Mouse (Mus musculus) embryo, embryonic 11.5 days (tissue): ENCODE data around the gene Cdk17.
A peak's percentile ranks its signal among the peaks of the same experiment; 100 is the strongest.

Experiments
- DNase-seq: peaks from one replicate; pipeline ENCODE4 v3.0.0-alpha.2; 2012; ENCODE audit warnings: low read depth, low spot score

The Cdk17 gene

DNA sequence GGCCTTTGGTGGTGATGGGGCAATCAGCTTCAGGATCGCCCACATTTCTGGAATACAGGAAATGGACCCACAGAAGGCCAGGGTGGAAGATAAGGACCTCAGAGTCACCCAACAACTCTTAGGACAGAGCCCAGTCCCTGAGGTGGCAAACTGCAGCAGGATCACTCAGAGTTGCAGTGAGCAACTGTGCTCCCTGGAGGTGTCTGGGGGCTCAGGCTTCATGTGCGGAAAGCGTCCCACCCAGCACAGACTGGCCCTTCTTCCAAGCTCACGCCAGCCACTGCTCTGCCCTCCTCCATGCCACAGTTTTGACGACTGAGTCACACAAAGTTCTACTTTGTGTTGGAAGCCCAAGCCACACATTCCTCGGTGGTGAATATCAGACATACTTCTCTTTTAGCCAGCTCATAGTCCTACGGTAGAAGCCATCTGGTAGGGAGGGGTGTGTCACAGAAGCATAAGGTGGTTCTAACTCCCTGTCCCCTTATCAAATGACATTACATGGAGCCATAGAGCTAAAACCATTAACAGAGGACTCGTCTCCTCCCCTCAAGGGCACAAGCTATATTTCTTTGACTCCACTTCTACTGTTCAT, 127.0 kb downstream of the Cdk17 start:
- DNase-seq = no peak

DNA sequence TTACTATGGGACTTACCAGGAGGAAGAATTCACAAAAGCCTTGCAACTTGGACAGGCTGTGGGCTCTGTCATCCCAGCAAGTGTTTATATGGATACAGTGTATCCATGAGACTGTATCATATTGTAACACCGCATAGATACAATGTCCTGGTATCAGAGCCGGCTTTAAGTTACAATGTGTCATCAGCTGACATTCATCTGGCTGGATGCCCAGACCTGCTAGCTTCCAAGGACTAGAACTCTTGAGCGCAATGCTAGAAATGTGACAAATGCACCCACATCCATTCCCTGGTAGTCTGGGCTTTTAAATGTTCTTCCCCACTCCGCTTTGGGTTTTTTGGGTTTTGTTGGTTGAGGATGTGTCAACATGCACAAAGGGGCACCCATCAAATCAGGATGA, 127.7 kb downstream of the Cdk17 start:
- no peak for DNase-seq

DNA sequence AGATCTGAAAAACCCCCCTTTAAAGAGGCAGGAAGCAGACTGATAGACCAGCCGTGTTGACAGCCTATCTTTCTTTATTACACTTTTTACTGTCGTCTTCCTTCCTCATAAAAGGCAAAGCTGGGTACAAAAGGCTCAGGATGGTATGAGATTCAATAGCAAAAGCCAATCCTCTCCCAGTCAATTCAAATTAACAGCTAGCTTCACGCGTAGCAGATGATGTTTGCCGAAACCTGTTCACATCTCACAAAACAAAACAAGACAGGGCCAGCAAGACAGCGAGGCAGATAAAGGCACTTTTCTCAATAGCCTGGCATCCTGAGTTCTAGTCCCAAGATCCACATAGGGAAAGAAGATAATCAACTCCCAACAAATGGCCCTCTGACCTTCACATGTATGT, 128.7 kb downstream of the Cdk17 start:
- no peak for DNase-seq

DNA sequence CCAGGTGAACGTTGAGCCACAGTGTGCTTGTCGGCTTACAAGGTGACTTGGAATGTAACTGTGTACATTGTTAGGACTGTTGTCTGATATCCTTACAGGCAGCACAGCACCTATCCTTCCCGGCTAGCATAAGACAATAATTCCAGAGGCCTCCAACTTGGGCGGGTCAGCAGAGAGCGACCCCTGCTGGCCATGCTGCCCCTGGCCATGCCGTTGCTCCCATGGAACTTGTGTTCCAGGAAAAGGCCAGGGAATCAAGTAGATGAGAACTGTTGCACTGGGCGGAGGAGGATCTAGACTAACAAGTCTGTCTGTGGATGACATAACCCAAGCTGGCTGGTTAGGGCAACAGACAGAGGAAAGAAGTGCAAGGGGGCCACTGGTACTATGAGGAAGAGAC, 130.7 kb downstream of the Cdk17 start:
- no peak for DNase-seq

DNA sequence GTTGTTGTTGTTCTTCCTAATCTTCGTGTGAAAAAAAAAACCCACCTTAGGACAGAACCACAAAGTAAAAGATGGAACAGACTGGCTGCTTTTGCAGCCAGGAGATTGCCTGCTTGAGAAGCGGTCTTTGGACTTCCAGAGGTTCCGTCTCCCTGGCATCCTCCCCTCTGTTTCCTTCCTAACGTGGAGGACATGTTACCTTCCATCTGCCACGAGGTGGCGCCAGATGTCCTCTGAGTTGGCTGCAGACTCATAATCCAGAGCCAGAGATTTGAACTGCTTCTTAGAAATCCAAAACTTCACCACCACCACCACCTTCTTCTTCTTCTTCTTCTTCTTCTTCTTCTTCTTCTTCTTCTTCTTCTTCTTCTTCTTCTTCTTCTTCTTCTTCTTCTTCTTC, 131.2 kb downstream of the Cdk17 start:
- DNase-seq = peak; percentile 80

DNA sequence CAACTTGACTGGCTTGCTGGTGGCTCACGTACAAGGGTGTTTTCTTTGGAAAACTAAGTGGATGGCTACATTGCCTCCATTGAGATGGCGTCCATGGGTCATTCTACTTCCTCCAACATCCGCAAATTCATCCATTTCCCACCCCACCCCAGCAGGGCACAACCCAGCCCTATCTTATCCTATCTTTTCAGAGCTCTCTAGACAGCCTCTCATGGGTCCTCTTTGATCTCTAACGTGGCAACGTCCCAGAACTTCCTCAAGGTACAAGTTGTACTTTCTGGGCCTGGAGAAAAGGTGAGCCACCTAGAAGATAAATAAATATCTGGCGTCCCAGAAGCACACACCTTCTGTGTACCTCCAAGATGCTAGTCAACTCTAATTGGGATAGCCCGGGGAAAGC, 132.9 kb downstream of the Cdk17 start:
- DNase-seq = no peak

DNA sequence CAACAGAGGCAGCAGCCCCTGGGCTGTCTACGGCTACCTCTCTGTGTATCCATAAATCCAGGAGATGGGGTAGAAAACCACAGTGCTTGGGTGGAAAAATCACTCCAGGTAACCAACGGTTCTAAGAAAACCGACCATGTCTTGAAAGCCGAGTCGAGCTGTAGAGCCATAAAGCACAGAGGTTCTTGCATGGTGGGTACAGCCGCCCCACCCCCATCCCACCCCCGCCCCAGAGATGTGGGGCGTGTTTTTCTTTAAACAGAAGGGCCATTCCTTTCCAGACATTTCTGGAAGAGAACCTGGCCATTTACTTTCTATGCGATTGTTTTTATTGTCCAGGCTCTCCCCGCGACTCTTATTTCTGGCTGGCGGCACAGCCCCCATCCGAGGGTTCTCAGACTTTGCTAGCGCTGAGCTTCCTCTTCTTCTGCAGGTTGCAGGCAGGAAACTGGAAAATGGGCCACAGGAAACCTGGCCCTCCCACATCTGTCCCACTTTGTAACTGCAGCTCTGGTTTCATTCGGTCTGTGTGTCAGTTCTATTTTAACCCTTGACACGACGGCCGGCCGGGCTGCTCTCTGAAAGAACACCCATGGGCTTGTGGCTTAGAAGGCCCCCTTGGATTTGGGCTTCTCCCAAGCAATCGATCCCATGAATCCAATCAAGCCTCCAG, 134.0 kb downstream of the Cdk17 start:
- DNase-seq = no peak

DNA sequence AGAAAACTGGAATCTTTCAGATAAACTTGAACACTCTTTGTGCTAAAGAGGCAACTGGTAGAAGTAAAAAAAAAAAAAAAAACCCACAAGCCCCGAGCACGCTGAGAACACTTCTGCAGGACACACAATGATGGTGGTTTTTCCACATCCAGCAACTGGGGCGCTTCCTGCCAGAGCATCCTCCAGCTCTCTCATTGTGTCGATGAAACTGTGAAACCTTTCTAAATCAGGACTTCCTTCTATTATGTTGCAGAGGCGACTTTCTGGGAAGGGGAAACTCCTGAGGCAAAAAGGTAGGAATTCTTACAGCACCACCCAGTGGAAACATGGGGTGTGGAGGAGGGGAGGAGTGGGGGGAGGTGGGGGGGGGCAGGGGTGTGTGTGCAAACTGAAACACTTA, 137.1 kb downstream of the Cdk17 start:
- no peak for DNase-seq

DNA sequence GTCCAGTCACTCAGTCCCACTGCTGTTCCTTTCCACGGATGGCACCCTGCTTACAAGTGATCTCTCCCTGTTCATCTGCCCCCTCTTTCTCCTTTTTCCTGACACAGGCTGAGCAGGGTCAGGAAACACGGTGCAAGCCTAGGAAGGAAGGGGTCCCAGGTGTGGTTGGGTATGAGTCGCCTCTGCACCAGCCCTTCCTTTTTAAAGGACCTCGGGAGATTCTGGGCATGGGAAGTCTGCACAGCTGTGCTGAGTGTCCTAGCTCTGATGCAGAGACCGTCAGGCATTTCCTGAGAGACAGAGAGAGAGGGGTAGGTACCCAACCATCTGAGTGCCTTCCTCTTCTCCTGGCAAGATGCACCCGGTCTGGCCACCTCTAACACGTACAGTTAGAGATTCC, 137.5 kb downstream of the Cdk17 start:
- DNase-seq = no peak

DNA sequence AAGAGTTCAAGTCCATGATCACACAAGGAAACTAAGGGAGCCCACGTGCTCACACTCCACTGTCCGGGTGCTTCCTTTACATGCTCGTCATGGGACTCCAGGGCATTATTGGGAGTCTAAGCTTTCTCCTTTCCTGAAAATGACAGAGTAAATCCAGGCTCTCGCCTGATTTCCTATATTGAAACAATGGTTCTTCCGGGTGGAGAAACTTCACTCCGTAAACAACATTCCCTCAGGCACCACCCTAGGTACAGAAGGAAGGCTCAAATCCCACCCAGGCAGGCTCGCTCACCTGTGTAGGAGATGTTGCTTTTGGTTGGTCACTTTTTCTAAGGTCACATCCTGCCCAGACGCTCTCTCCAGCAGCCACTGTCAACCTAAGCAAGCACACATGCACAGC, 141.2 kb downstream of the Cdk17 start:
- no peak for DNase-seq

DNA sequence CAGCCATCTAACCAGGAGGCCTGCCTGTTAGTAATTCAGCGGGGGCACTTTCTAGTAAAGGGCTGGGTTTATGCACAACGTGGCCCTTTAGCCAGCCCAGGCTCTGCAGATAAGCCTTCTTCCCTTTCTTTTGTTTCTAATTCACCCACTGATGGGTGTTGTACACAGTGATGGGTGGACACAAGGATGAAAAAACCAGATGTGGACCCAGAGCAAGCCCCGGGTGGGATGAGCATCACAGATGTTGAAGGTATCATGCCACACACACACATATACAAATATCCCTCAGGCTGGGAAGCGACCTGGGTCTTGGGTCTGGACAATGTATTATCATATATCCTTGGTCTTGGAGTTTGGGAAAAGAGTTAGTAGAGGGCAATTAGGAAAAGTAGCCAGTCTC, 142.6 kb downstream of the Cdk17 start:
- no peak for DNase-seq

DNA sequence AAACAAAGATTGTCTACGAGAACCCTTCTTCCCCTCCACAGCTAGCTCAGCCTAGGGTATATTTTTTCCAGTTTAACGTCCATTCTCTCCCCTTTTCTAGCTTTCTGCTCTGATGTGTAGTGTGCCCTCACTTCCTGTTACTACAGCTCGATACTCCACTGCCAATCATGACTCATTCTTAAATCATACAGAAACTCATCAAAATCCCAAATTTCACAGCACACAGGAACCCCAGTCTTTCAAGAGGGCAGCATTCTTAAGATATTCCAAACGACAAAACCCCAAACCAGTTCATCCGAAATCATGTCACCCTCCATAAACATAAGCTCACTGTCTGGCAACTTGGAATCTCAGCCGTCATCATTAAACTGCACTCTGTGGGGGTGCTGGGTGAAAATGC, 145.3 kb downstream of the Cdk17 start:
- DNase-seq = no peak

DNA sequence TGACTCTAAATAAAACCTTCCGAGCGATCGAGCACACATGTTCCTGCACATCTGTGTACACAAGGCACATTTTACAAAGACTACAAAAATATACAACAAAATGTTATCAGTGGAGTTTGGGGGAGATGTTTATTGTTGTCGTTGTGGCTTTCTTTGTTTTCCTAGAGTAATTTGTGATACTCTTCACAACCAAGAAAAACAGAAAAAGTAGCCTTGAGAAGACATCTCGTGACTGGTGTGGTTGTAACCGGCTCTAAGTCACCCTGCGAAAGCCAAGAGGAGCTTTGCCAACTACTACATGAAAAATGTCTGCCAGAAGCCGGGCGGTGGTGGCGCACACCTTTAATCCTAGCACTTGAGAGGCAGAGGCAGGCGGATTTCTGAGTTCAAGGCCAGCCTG, 145.7 kb downstream of the Cdk17 start:
- no peak for DNase-seq

DNA sequence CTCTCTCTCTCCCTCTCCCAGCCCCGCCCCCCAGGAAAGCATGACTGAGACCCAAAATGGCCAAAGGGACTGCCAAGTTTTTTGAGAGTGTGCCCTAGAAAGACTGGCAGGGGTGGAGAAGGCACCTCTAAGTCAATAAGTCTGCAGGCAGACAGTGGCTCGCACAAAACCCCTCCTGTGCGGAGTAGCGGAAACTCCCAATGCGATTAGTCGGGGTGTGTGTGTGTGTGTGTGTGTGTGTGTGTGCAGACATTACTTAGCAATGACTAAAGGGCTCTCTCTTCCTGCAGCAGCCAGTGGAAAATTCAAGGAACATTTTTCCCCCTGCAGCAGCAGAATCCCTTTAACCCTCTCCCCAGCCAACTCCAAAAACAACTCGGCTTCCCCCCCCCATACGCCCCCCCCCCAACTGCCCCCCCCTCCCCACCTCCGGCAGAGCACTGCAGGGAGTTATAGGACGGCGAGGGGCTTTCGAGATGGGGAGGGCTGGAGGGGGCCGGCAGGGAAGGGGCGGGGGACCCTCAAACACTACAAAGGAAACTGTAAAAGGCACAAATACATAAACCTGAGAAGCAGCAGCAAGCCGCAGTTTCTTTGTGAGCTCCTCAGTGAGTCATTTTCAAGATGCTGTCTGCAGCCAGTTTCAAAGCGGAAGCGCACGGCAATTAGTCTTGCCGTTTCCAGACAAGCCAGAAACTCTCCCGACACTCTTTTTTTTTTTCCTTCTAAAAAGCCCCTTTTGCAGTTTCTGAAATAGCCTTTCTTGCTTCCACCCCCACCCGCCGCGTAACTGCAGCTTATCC, 148.7 kb downstream of the Cdk17 start:
- DNase-seq = peak; percentile 46

DNA sequence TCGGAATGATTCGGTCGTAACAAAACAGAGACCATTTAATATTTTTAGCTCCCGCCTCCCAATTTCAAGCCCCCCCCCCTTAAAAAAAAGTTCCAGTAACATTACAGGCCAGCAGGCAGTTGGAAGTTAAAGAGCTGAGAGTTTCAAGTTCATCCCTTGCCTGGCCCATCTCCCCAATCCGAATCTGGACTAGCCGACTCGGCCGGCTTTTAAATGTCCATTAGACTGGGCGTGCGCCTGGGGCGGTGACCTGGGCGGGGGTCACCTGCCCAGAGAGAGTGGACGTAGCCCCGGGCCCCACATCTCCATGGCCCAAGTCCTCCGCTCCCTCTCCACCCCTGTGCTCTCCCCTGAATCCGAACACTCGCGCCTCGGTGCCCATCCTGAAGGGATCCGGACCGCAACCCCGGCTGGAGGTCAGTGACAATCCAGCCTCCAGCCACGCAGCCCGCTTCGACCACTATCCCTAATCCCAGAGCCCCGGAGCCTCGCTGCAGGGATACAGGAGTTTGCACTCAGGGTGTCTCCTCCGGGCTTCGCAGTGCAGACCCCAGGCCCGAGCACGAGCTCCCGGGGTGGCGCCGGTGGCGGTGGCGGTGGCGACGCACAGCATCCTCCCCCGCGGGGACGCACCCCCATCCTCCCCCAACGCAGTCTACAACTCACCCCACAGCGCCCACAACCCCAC, 149.4 kb downstream of the Cdk17 start:
- no peak for DNase-seq

DNA sequence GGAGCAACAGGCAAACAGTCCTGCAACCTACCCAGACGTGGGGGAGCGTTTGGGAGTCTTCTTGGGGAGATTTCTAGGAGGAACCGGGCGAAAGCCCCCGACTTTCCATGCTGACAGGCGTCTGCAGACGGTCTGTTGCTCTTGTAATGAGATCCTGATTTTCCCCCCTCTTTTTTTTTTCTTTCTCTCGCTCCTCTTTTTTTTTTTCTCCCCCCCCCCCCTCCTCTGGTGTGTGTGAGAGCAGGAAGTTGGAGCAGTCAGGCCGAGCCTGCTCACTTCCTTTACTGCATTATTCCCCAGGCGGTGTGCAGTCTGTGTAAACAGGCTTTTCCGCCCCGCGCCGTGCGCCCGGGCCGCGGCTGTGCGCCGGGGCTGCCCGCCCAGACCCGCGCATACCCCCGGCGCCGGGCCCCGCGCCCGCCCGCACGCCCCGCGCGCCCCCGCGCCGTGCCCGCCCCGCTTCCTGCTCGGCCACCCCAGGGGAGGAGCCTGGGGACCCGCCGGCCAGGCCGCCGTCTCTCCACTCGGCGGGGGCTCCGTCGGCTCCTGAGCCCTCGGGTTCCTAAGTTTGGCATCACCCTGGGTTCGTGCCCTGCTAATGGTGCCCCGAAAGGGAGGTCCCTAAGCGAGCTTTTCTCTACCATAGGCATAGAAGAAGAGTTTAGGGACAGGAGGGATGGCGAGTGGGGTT, 150.2 kb downstream of the Cdk17 start, which contains the start of gene Elk3:
Elk3 (minus strand) TSS at position 415 of the 691 bp plus-strand sequence.
- peak; percentile 50 for DNase-seq

DNA sequence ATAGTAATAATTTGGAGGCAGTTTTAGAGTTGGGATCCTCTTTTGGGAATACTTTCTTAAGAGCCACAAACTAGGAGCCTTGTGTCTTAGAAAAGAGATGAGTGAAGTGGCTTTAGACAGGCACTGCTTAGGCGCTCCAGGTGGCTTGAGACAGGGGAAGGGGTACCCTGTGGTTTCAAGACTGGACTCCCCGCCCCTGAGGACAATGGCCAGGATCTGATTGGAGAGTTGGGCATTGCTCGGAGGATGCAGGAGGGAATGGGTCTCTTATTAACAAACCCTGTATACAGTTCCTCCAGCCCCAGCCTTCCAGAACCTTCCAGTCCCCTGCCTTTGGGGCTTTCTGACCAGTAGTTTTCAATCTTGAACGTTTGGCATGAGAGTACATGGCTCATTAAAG, 150.9 kb downstream of the Cdk17 start:
- DNase-seq = no peak
